Mouse (Mus musculus): ENCODE measurements around the gene Mrpl38.

DNA sequence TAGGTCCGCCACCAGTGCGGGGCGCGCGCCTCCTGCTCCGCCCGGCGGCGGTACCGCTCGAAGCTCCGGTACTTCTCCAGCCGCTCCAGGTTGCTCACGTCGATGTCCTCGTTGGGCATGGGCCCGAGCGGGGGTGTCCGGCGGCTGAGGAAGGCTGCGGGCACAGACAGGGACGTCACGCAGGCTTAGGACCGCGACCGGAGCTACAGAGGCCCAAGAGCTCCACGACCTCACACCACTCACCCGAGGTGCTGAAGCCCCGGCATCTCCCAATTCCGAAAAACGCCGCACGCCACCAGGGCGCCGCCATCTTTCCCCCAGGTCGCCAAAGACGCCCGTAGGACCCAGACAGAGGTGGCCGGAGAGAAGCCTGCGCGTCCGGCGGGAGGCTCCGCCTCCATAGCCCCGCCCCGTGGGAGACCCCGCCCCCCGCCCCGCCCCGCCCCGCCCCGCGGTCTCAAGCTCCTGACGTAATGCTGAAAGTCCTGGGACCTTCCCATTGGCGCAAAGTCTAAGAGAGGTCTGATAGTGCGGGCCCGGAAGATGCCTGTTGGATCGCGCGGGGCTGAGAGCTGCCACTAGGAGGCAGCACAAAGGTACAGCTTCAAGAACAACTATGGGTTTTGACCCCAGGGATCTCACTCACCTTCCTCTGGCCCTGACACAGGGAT, at the start of gene Mrpl38:
- peak; percentile 45 for TF ChIP-seq CTCF (IDR thresholded peaks at IDR 0.05; ENCODE audit: insufficient read depth, low read depth, low read length)
- TF ChIP-seq POLR2A (IDR thresholded peaks at IDR 0.05; ENCODE audit: insufficient read depth, low read depth, low read length) = no peak
